Mouse (Mus musculus): ENCODE data around the gene Sh3rf3.

DNA sequence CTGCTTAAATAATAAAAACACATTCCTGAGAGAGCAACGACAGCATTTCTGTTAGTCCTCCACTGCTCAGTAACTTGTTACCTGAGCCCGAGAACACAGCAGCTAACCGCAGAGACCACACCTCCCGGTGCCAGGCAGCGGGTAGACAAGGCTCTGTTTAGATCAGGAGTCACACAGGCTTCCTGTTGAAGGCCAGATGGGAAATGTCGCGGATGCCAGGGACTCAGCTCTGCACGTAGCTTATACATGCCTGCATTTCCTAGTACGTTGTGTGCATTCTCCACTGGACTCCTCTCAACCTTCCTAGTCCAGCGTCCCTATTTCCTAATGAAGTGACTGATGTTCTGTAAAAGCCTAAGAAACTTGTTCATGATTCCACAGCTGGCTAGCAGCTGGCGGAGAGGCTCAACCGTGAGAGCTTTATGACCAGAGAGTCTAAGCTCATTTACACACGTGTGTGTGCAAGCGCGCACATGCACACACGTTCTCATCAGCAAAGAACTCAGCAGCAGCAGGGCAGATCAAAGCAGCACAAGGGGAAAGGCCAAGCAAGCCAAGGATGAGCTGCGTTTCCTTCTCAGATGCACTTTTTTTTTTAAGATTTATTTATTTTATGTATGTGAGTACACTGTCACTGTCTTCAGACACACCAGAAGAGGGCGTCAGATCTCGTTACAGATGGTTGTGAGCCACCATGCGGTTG lies 318.9 kb downstream of the Sh3rf3 start:
- TF ChIP-seq CTCF (IDR thresholded peaks at IDR 0.05; ENCODE audit: low read depth) (no peak), EP300 (optimal IDR thresholded peaks at IDR 0.05) (no peak)
